Mouse (Mus musculus) testis, adult 2 months (tissue): ENCODE measurements around the gene Chmp2a.

Experiments
- CTCF ChIP-seq: fragments of 200-500 bp; IDR thresholded peaks from 2 replicates; pipeline ENCODE4 v1.5.1; 2012; ENCODE audit warnings: low read depth, mild to moderate bottlenecking, inconsistent platforms, low read length, moderate library complexity; ENCODE audit not compliant: control insufficient read depth, insufficient read depth, insufficient replicate concordance
- POLR2A ChIP-seq: fragments of 200-500 bp; IDR thresholded peaks from 2 replicates; pipeline ENCODE4 v1.6.1; 2012; ENCODE audit warnings: low read depth, mild to moderate bottlenecking, inconsistent platforms, low read length, moderate library complexity; ENCODE audit not compliant: control insufficient read depth

DNA sequence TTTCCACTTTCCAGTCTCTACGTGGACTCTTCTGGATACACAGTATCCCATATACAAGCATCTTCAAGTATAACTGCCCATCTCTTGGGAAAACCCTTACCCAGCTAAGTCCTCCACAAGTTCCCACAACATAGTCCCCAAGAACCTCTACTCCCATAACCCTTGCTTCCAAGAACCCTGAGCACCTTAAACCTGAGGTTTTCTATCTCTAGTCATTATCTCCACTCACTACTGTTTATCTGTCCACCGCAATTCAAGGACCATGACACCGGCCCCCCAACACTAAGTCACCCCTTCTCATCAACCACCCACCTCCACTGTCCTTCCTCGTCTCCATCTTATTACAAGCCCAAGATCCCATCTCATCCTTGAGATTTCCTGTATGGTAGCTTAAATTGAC lies 2.2 kb upstream of the Chmp2a start:
- TF ChIP-seq CTCF (no peak), POLR2A (no peak)
